Mouse (Mus musculus): ENCODE measurements around the gene Icam2. TPM values are rescaled to one million over a fixed set of nuclear protein-coding genes. Genes with fewer than 3 reads are reported as not detected.

Icam2 gene
- total and polyA plus RNA-seq, 3 experiments, result 15.3 to 40.1 (median 26.7) TPM

DNA sequence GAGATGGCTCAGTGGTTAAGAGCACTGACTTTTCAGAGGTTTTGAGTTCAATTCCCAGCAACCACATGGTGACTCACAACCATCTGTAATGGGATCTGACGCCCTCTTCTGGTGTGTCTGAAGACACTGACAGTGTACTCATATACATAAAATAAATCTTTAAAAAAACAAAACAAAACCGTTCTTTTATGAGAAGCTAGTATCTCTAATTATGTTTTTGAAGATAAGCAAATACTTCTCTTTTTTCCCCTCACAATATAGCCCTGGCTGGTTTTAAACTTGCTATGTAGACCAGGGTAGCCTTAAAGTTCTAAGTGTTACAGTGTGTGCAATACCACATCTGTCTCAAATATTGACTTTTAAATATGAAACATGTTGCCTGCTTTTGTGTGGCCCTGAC is 23.3 kb upstream of the Icam2 start:
- DNase-seq (ENCODE audit: extremely low read depth), result no peak
- peaks cover 75 to 82% of the 10 kb centered on the region in 2 experiments for H3K36me3 ChIP-seq (replicated peaks in 1 of 2; ENCODE audit: control insufficient read depth in 1 of 2, insufficient read depth in 1 of 2, low read length in 1 of 2)
- H3K27me3 ChIP-seq (replicated peaks), result no peaks in the 10 kb centered on the region
- no peaks in the 10 kb centered on the region for H3K79me2 ChIP-seq (replicated peaks; ENCODE audit: control insufficient read depth, extremely low read depth, insufficient read depth, poor library complexity, severe bottlenecking)
- H3K4me1 ChIP-seq (ENCODE audit: control insufficient read depth in 1 of 2, insufficient read depth in 2 of 2), result peaks cover 3 to 17% of the 10 kb centered on the region in 2 experiments
- TF ChIP-seq MAX (IDR thresholded peaks at IDR 0.05; ENCODE audit: low read length) (no peak), ZC3H11A (IDR thresholded peaks at IDR 0.05; ENCODE audit: low read depth, low read length) (no peak), CTCF (conservative IDR thresholded peaks at IDR 0.05 in 1 of 2, IDR thresholded peaks at IDR 0.05 in 1 of 2; ENCODE audit: low read depth in 2 of 2, low read length in 2 of 2) (no peak), JUN (IDR thresholded peaks at IDR 0.05; ENCODE audit: insufficient read depth, low read depth, low read length) (no peak), KAT2A (IDR thresholded peaks at IDR 0.05; ENCODE audit: insufficient replicate concordance, low read length) (no peak), MYC (IDR thresholded peaks at IDR 0.05; ENCODE audit: low read depth, low read length) (no peak), BHLHE40 (IDR thresholded peaks at IDR 0.05; ENCODE audit: low read depth, low read length) (no peak), TCF12 (IDR thresholded peaks at IDR 0.05; ENCODE audit: low read depth, low read length) (no peak), POLR2A (IDR thresholded peaks at IDR 0.05; ENCODE audit: low read depth, low read length) (no peak), CHD1 (IDR thresholded peaks at IDR 0.05; ENCODE audit: low read depth, low read length) (no peak), MAZ (IDR thresholded peaks at IDR 0.05; ENCODE audit: low read depth, low read length) (no peak), TBP (conservative IDR thresholded peaks at IDR 0.05; ENCODE audit: low read depth, low read length) (no peak)
- dilution Hi-C loops (cut with MboI; ENCODE audit: extremely low pct_ligation_motif_present, extremely low pct_unique_long_range_greater_than_20kb, low sequenced_read_pairs) (no loop called here), in situ Hi-C loops (cut with MboI; ENCODE audit: low pct_ligation_motif_present, low pct_unique_long_range_greater_than_20kb, low sequenced_read_pairs) (no loop called here)
- H3K9me3 ChIP-seq (replicated peaks; ENCODE audit: low read length), result no peaks in the 10 kb centered on the region
- no peak overlapping the region for H3K9ac ChIP-seq (ENCODE audit: insufficient read depth, low read depth)
- H3K27ac ChIP-seq (ENCODE audit: insufficient read depth, low read depth), result no peak overlapping the region
- H3K4me3 ChIP-seq (replicated peaks in 1 of 3; ENCODE audit: low read depth in 2 of 3, low read length in 2 of 3, poor library complexity in 1 of 3), result no peak overlapping the region
- H3K4me2 ChIP-seq (ENCODE audit: insufficient read depth, low read depth, poor library complexity, severe bottlenecking), result no peak overlapping the region

GRCm38 (mm10) chr11:106410507-106410906 is 22.6 kb upstream of the Icam2 start:
- Histone ChIP-seq H3K4me1 (ENCODE audit: control insufficient read depth in 1 of 2, insufficient read depth in 2 of 2) (peaks cover 0 to 11% of the 10 kb centered on the region in 2 experiments; a peak in 2 of 4 replicates), H3K4me3 (replicated peaks in 1 of 3; ENCODE audit: low read depth in 2 of 3, low read length in 2 of 3, poor library complexity in 1 of 3) (no peak overlapping the region), H3K36me3 (replicated peaks in 1 of 2; ENCODE audit: control insufficient read depth in 1 of 2, insufficient read depth in 1 of 2, low read length in 1 of 2) (peaks cover 78 to 85% of the 10 kb centered on the region in 2 experiments), H3K27ac (ENCODE audit: insufficient read depth, low read depth) (no peak overlapping the region), H3K4me2 (ENCODE audit: insufficient read depth, low read depth, poor library complexity, severe bottlenecking) (no peak overlapping the region), H3K9ac (ENCODE audit: insufficient read depth, low read depth) (no peak overlapping the region), H3K27me3 (replicated peaks) (no peaks in the 10 kb centered on the region), H3K79me2 (replicated peaks; ENCODE audit: control insufficient read depth, extremely low read depth, insufficient read depth, poor library complexity, severe bottlenecking) (no peaks in the 10 kb centered on the region), H3K9me3 (replicated peaks; ENCODE audit: low read length) (no peaks in the 10 kb centered on the region)
- in situ Hi-C loops (cut with MboI; ENCODE audit: low pct_ligation_motif_present, low pct_unique_long_range_greater_than_20kb, low sequenced_read_pairs) (no loop called here), dilution Hi-C loops (cut with MboI; ENCODE audit: extremely low pct_ligation_motif_present, extremely low pct_unique_long_range_greater_than_20kb, low sequenced_read_pairs) (no loop called here)
- TF ChIP-seq ETS1 (conservative IDR thresholded peaks at IDR 0.05; ENCODE audit: low read depth, low read length) (no peak), UBTF (IDR thresholded peaks at IDR 0.05; ENCODE audit: low read depth, low read length) (no peak), MEF2A (IDR thresholded peaks at IDR 0.05; ENCODE audit: borderline replicate concordance, low read depth, low read length) (no peak), E2F4 (IDR thresholded peaks at IDR 0.05; ENCODE audit: insufficient replicate concordance, low read depth, low read length) (no peak), RCOR1 (conservative IDR thresholded peaks at IDR 0.05; ENCODE audit: low read depth, low read length) (no peak), IRF4 (IDR thresholded peaks at IDR 0.05; ENCODE audit: low read depth, low read length) (no peak), RAD21 (IDR thresholded peaks at IDR 0.05; ENCODE audit: low read depth, low read length) (no peak), MYC (IDR thresholded peaks at IDR 0.05; ENCODE audit: low read depth, low read length) (no peak), GABPA (IDR thresholded peaks at IDR 0.05; ENCODE audit: insufficient replicate concordance, low read depth, low read length) (no peak), PAX5 (IDR thresholded peaks at IDR 0.05; ENCODE audit: low read length) (no peak), BHLHE40 (IDR thresholded peaks at IDR 0.05; ENCODE audit: low read depth, low read length) (no peak), MAFK (IDR thresholded peaks at IDR 0.05; ENCODE audit: insufficient replicate concordance, low read length) (no peak), CHD2 (IDR thresholded peaks at IDR 0.05; ENCODE audit: low read length) (no peak), ELF1 (IDR thresholded peaks at IDR 0.05; ENCODE audit: low read depth, low read length) (no peak), ZC3H11A (IDR thresholded peaks at IDR 0.05; ENCODE audit: low read depth, low read length) (no peak), SMC3 (IDR thresholded peaks at IDR 0.05; ENCODE audit: low read depth, low read length) (no peak), KAT2A (IDR thresholded peaks at IDR 0.05; ENCODE audit: insufficient replicate concordance, low read length) (no peak)
- no peak for DNase-seq (ENCODE audit: extremely low read depth)
